Mouse (Mus musculus): ENCODE measurements at regions not wholly inside any gene's neighbourhood (a gene's known extent, or its start where the extent isn't known, plus 50 kb on each side); places are given as distances from the start of the nearest gene placed in this dataset.

GRCm38 (mm10) chr15:90113611-90114010 lies 110.5 kb upstream of the Alg10b start:
- DNase-seq (ENCODE audit: low spot score) (no peak), ATAC-seq (replicated peaks; ENCODE audit: low FRiP score) (no peak)
- no peaks in the 10 kb centered on the region for H3K36me3 ChIP-seq (ENCODE audit: control insufficient read depth, insufficient read depth, low read length)
- H3K9ac ChIP-seq (ENCODE audit: low read depth, low read length), result no peak overlapping the region
- no peak overlapping the region for H3K4me2 ChIP-seq
- no peak overlapping the region for H3K27ac ChIP-seq (ENCODE audit: low read depth, low read length)
- H3K4me1 ChIP-seq (replicated peaks; ENCODE audit: control insufficient read depth, insufficient read depth, low read length), result no peaks in the 10 kb centered on the region
- H3K4me3 ChIP-seq (ENCODE audit: low read depth, low read length), result no peak overlapping the region
- no peaks in the 10 kb centered on the region for H3K27me3 ChIP-seq (replicated peaks; ENCODE audit: control insufficient read depth, insufficient read depth, low read length)
- 43% methylated on average over 3 of the region's 3 CpGs for WGBS
- no peaks in the 10 kb centered on the region for H3K9me3 ChIP-seq (ENCODE audit: control insufficient read depth, low read length)

- Histone ChIP-seq H3K4me1 (replicated peaks; ENCODE audit: control insufficient read depth, insufficient read depth, low read length) (no peaks in the 10 kb centered on the region), H3K27ac (ENCODE audit: low read depth, low read length) (no peak overlapping the region), H3K9me3 (ENCODE audit: control insufficient read depth, low read length) (no peaks in the 10 kb centered on the region), H3K9ac (ENCODE audit: low read depth, low read length) (no peak overlapping the region), H3K4me3 (ENCODE audit: low read depth, low read length) (no peak overlapping the region), H3K27me3 (replicated peaks; ENCODE audit: control insufficient read depth, insufficient read depth, low read length) (no peaks in the 10 kb centered on the region), H3K36me3 (ENCODE audit: control insufficient read depth, insufficient read depth, low read length) (no peaks in the 10 kb centered on the region), H3K4me2 (no peak overlapping the region)
- no peak for DNase-seq (ENCODE audit: low spot score)
- no peak for ATAC-seq (replicated peaks; ENCODE audit: low FRiP score)
- WGBS, result 66% methylated on average over 3 of the region's 3 CpGs
Measured at GRCm38 (mm10) chr15:90119747-90120146, 104.4 kb upstream of the Alg10b start.

GRCm38 (mm10) chr15:90123999-90124398 lies 100.1 kb upstream of the Alg10b start:
- WGBS, result 71% methylated on average over 8 of the region's 8 CpGs
- no peaks in the 10 kb centered on the region for H3K9me3 ChIP-seq (ENCODE audit: control insufficient read depth, low read length)
- no peaks in the 10 kb centered on the region for H3K27me3 ChIP-seq (replicated peaks; ENCODE audit: control insufficient read depth, insufficient read depth, low read length)
- no peak overlapping the region for H3K27ac ChIP-seq (ENCODE audit: low read depth, low read length)
- H3K9ac ChIP-seq (ENCODE audit: low read depth, low read length), result no peak overlapping the region
- no peak for DNase-seq (ENCODE audit: low spot score)
- no peak overlapping the region for H3K4me3 ChIP-seq (ENCODE audit: low read depth, low read length)
- no peaks in the 10 kb centered on the region for H3K4me1 ChIP-seq (replicated peaks; ENCODE audit: control insufficient read depth, insufficient read depth, low read length)
- no peaks in the 10 kb centered on the region for H3K36me3 ChIP-seq (ENCODE audit: control insufficient read depth, insufficient read depth, low read length)
- no peak overlapping the region for H3K4me2 ChIP-seq
- ATAC-seq (replicated peaks; ENCODE audit: low FRiP score), result no peak

DNA sequence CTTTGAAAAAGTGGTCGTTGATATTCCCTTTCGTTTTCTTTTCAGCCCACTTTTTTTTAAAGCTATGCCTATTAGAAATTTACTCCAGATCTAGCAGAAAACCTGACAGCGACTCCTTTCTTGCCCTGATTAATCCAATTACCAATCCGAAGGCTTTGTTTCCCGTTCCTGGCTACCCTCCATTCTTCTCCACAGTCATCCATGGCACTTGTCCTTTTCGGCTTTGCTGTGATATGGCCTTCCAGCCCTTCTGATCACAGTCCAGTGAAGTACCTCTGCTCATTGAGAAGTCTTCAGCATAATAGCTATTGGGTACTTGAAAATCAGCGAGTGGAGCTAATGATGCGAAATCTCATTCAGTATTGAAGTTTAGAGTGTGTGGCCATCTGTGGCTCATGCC lies 99.0 kb upstream of the Alg10b start:
- WGBS, result 76% methylated on average over 8 of the region's 8 CpGs
- H3K4me3 ChIP-seq (ENCODE audit: low read depth, low read length), result no peak overlapping the region
- H3K9ac ChIP-seq (ENCODE audit: low read depth, low read length), result no peak overlapping the region
- H3K9me3 ChIP-seq (ENCODE audit: control insufficient read depth, low read length), result no peaks in the 10 kb centered on the region
- no peak overlapping the region for H3K27ac ChIP-seq (ENCODE audit: low read depth, low read length)
- no peak for DNase-seq (ENCODE audit: low spot score)
- no peak overlapping the region for H3K4me2 ChIP-seq
- no peaks in the 10 kb centered on the region for H3K27me3 ChIP-seq (replicated peaks; ENCODE audit: control insufficient read depth, insufficient read depth, low read length)
- no peaks in the 10 kb centered on the region for H3K36me3 ChIP-seq (ENCODE audit: control insufficient read depth, insufficient read depth, low read length)
- no peak for ATAC-seq (replicated peaks; ENCODE audit: low FRiP score)
- H3K4me1 ChIP-seq (replicated peaks; ENCODE audit: control insufficient read depth, insufficient read depth, low read length), result no peaks in the 10 kb centered on the region

DNA sequence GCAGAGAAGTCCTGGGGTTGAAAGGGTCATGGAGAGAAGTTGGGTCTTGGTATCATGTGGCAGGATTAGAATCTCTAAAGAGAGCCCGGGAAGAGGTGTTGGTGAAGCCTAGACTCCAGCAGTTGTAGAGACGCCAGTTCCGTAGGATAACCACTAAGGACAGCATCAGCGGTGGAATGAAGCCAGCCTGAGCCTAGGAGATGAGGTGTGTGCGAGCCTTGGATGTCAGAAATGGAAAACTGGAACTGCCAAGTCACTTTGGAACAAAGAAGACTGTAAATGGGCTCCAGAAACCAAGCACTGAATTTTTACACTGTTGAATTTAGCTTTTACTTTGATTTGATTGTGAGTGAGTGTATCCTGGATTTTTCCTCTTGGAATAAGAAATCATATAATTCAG lies 92.3 kb upstream of the Alg10b start:
- H3K4me2 ChIP-seq, result no peak overlapping the region
- H3K36me3 ChIP-seq (ENCODE audit: control insufficient read depth, insufficient read depth, low read length), result no peaks in the 10 kb centered on the region
- no peak for DNase-seq (ENCODE audit: low spot score)
- ATAC-seq (replicated peaks; ENCODE audit: low FRiP score), result no peak
- 82% methylated on average over 5 of the region's 5 CpGs for WGBS
- no peak overlapping the region for H3K4me3 ChIP-seq (ENCODE audit: low read depth, low read length)
- no peak overlapping the region for H3K27ac ChIP-seq (ENCODE audit: low read depth, low read length)
- no peak overlapping the region for H3K9ac ChIP-seq (ENCODE audit: low read depth, low read length)
- no peaks in the 10 kb centered on the region for H3K4me1 ChIP-seq (replicated peaks; ENCODE audit: control insufficient read depth, insufficient read depth, low read length)
- no peaks in the 10 kb centered on the region for H3K9me3 ChIP-seq (ENCODE audit: control insufficient read depth, low read length)
- no peaks in the 10 kb centered on the region for H3K27me3 ChIP-seq (replicated peaks; ENCODE audit: control insufficient read depth, insufficient read depth, low read length)

GRCm38 (mm10) chr15:90140966-90141365 lies 83.1 kb upstream of the Alg10b start:
- Histone ChIP-seq H3K36me3 (ENCODE audit: control insufficient read depth, insufficient read depth, low read length) (no peaks in the 10 kb centered on the region), H3K4me3 (ENCODE audit: low read depth, low read length) (no peak overlapping the region), H3K4me2 (no peak overlapping the region), H3K27me3 (replicated peaks; ENCODE audit: control insufficient read depth, insufficient read depth, low read length) (no peaks in the 10 kb centered on the region), H3K9ac (ENCODE audit: low read depth, low read length) (no peak overlapping the region), H3K27ac (ENCODE audit: low read depth, low read length) (no peak overlapping the region), H3K9me3 (ENCODE audit: control insufficient read depth, low read length) (no peaks in the 10 kb centered on the region), H3K4me1 (replicated peaks; ENCODE audit: control insufficient read depth, insufficient read depth, low read length) (no peaks in the 10 kb centered on the region)
- DNase-seq (ENCODE audit: low spot score) (no peak), ATAC-seq (replicated peaks; ENCODE audit: low FRiP score) (no peak)
- WGBS, result 58% methylated on average over 5 of the region's 5 CpGs

DNA sequence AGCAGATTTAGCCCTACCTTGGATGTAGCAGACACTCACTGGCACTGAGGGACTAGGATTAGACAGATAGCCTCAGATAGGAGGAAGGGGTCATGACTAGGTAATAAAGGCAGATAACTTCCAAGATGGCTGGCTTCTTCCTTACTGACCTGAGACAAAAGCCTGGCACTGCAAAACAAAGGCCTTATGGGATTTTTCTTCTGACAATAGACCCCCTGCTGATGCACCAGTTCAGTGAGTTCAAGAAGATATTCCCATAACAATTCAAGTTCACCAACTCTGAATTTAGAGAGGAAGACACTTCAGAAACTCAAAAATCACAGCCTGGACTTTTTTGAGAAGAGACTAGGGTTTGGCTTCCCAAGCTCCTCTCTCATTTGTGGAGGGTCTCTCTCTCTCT lies 75.4 kb upstream of the Alg10b start:
- H3K36me3 ChIP-seq (ENCODE audit: control insufficient read depth, insufficient read depth, low read length), result no peaks in the 10 kb centered on the region
- H3K9me3 ChIP-seq (ENCODE audit: control insufficient read depth, low read length), result no peaks in the 10 kb centered on the region
- no peaks in the 10 kb centered on the region for H3K27me3 ChIP-seq (replicated peaks; ENCODE audit: control insufficient read depth, insufficient read depth, low read length)
- H3K27ac ChIP-seq (ENCODE audit: low read depth, low read length), result no peak overlapping the region
- DNase-seq (ENCODE audit: low spot score) (no peak), ATAC-seq (replicated peaks; ENCODE audit: low FRiP score) (no peak)
- no peak overlapping the region for H3K4me3 ChIP-seq (ENCODE audit: low read depth, low read length)
- H3K9ac ChIP-seq (ENCODE audit: low read depth, low read length), result no peak overlapping the region
- H3K4me2 ChIP-seq, result no peak overlapping the region
- no peaks in the 10 kb centered on the region for H3K4me1 ChIP-seq (replicated peaks; ENCODE audit: control insufficient read depth, insufficient read depth, low read length)

- Histone ChIP-seq H3K4me3 (ENCODE audit: low read depth, low read length) (no peak overlapping the region), H3K4me2 (no peak overlapping the region), H3K27ac (ENCODE audit: low read depth, low read length) (no peak overlapping the region), H3K9me3 (ENCODE audit: control insufficient read depth, low read length) (no peaks in the 10 kb centered on the region), H3K4me1 (replicated peaks; ENCODE audit: control insufficient read depth, insufficient read depth, low read length) (no peaks in the 10 kb centered on the region), H3K36me3 (ENCODE audit: control insufficient read depth, insufficient read depth, low read length) (no peaks in the 10 kb centered on the region), H3K9ac (ENCODE audit: low read depth, low read length) (no peak overlapping the region), H3K27me3 (replicated peaks; ENCODE audit: control insufficient read depth, insufficient read depth, low read length) (no peaks in the 10 kb centered on the region)
- ATAC-seq (replicated peaks; ENCODE audit: low FRiP score) (no peak), DNase-seq (ENCODE audit: low spot score) (no peak)
- 81% methylated on average over 10 of the region's 10 CpGs for WGBS
Measured at GRCm38 (mm10) chr15:90153821-90154560, 70.1 kb upstream of the Alg10b start.
